Mouse (Mus musculus): ENCODE data around the gene Hvcn1.

The Hvcn1 gene

GRCm38 (mm10) chr5:122235196-122235836 lies 28.7 kb downstream of the Hvcn1 start:
- DNase-seq (ENCODE audit: low spot score): no peak

- no peak for DNase-seq (ENCODE audit: low spot score)
Measured at GRCm38 (mm10) chr5:122237200-122237599, 30.6 kb downstream of the Hvcn1 start.

GRCm38 (mm10) chr5:122239618-122240017 lies 33.0 kb downstream of the Hvcn1 start:
- DNase-seq (ENCODE audit: low spot score): no peak

- no peak for DNase-seq (ENCODE audit: low spot score)
Measured at GRCm38 (mm10) chr5:122240521-122240920, 33.9 kb downstream of the Hvcn1 start.

- DNase-seq (ENCODE audit: low spot score): no peak
Measured at GRCm38 (mm10) chr5:122240989-122241388, 34.4 kb downstream of the Hvcn1 start.

- DNase-seq (ENCODE audit: low spot score): no peak
Measured at GRCm38 (mm10) chr5:122242521-122243123, 36.0 kb downstream of the Hvcn1 start.

- DNase-seq (ENCODE audit: low spot score): no peak
Measured at GRCm38 (mm10) chr5:122243781-122244523, 37.3 kb downstream of the Hvcn1 start.

- no peak for DNase-seq (ENCODE audit: low spot score)
Measured at GRCm38 (mm10) chr5:122245186-122245585, 38.6 kb downstream of the Hvcn1 start.

- no peak for DNase-seq (ENCODE audit: low spot score)
Measured at GRCm38 (mm10) chr5:122246547-122247167, 40.1 kb downstream of the Hvcn1 start.

- peak; percentile 80 for DNase-seq (ENCODE audit: low spot score)
Measured at GRCm38 (mm10) chr5:122247529-122247928, 40.9 kb downstream of the Hvcn1 start.

GRCm38 (mm10) chr5:122247934-122248333 lies 41.3 kb downstream of the Hvcn1 start:
- no peak for DNase-seq (ENCODE audit: low spot score)

GRCm38 (mm10) chr5:122249281-122249680 lies 42.7 kb downstream of the Hvcn1 start:
- DNase-seq (ENCODE audit: low spot score): no peak

GRCm38 (mm10) chr5:122251895-122252606 lies 45.4 kb downstream of the Hvcn1 start:
- no peak for DNase-seq (ENCODE audit: low spot score)

GRCm38 (mm10) chr5:122258027-122258741 lies 51.6 kb downstream of the Hvcn1 start:
- no peak for DNase-seq (ENCODE audit: low spot score)

- DNase-seq (ENCODE audit: low spot score): no peak
Measured at GRCm38 (mm10) chr5:122262104-122262503, 55.5 kb downstream of the Hvcn1 start.

- DNase-seq (ENCODE audit: low spot score): peak; percentile 97
Measured at GRCm38 (mm10) chr5:122263933-122264905, 57.6 kb downstream of the Hvcn1 start, which contains the start of gene Tctn1. Tctn1 (minus strand) TSS chr5:122264460.

GRCm38 (mm10) chr5:122265187-122265586 lies 58.6 kb downstream of the Hvcn1 start:
- DNase-seq (ENCODE audit: low spot score): no peak

GRCm38 (mm10) chr5:122265942-122266341 lies 59.3 kb downstream of the Hvcn1 start:
- DNase-seq (ENCODE audit: low spot score): no peak

GRCm38 (mm10) chr5:122267136-122267535 lies 60.5 kb downstream of the Hvcn1 start:
- DNase-seq (ENCODE audit: low spot score): no peak

GRCm38 (mm10) chr5:122267899-122268298 lies 61.3 kb downstream of the Hvcn1 start:
- DNase-seq (ENCODE audit: low spot score): peak; percentile 86

All from testis, postnatal 10 days (tissue).